Mouse (Mus musculus): ENCODE measurements at regions not wholly inside any gene's neighbourhood (a gene's known extent, or its start where the extent isn't known, plus 50 kb on each side); places are given as distances from the start of the nearest gene placed in this dataset.

DNA sequence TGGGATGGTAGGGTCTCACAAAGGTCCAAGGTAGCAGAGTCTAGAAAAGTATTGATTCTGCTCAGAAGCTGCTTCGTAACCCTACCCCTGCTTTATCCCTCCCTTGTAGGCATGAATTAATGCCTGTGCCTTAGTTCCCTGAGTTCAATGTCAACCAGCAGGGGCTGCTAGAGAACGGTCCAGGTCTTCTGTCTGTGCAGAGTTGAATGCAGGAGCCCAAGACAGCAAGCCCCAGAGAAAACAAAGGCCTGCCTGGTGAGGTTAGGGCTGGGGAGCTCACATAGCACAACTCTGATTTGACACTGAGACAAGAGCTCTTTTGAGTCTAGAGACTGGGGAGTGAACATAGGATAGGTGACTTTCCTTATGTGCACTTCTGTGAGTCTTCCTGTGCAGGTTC is 56.6 kb downstream of the Olig3 start:
- DNase-seq, result no peak

DNA sequence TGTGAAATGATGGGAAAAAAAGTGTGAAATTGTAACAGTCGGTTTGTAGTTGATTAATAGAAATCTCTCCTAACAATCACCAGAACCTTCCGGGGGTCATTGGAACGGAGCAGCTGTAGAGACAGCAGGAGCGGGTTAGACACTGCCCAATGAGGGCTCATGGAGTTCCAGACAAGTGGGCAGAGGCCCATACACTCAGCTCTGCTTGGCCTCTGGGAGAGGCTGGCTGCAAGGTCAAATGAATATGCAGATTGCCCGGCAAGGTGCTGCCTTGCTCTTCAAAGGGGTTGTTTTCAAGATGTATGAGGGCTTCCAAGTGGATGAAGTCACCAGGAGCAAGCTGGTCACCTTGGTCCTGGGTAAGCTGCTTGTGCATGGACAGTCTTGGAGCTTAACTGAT is 57.6 kb downstream of the Olig3 start:
- DNase-seq, result no peak

DNA sequence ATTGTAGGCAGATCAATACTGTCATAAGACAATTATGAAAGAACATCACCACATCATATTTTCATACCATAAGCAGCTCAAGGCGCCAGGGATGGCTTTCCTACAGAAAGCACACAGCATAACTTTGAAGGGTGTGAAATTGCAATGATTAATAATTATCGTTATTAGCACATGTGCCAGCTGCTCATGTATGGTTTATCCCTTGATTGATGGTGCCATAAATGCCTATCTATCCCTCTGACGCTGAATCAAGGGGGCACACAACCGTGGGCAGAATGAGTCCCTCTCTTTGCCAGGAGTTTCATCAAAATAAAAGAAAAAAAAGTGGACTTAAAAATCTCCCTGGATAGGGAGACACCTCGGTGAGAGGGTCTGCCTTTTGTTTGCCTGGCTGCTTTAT is 58.5 kb downstream of the Olig3 start:
- DNase-seq, result no peak

DNA sequence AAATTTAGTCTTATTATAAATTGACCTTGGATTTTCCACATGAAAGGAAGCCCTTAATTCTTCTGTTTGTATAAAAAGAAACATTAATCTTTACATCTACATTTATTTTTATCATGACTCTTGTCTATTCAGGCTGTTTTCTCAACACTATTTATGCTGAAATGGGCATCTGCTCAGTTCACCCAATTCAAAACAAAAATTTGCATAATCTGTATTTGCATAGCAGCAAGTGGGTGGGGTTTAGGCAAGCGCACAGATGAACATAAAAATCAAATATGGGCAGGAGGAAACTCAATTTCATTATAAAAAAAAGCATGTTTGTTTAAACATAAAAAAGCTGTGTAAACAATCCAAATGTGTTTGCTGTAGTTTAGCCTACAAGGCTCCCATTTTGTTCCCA is 67.7 kb downstream of the Olig3 start:
- DNase-seq, result no peak

DNA sequence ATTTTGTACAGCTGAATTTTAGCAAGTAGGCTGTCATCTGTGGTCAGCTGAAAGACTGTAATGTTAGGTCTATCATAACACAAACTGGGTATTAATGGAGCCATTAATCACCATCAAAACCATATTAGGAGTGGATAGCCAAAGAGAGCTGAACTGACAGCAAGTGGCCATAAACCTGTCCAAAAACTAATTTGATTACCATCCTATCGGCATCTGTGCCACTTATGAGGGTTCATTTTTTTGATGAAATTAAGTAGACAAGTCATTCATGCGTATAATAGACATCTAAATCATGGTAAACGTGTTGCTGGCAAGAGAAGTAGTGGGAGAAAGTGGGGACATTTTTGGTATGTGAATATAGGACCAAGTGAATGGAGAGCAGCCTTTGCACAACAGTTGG is 68.6 kb downstream of the Olig3 start:
- no peak for DNase-seq

DNA sequence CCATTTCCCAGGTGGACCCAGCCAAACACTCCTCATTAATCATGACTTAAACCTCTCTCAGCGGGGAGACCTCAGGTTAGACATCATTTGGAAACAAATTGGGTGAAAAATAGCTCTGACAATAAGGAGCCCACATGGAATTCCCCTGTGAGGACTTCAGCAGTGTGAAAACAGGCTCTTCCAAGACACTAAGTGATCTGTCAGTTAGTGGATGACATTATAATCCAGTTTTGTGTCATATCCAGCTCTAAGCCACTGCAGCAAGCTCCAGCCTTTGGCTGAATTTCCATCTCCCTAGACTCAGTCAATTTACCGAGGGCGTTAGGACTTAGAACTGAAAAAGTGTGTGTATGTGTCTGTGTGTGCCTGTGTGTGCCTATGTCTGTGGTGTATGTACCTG is 70.5 kb downstream of the Olig3 start:
- DNase-seq, result no peak

DNA sequence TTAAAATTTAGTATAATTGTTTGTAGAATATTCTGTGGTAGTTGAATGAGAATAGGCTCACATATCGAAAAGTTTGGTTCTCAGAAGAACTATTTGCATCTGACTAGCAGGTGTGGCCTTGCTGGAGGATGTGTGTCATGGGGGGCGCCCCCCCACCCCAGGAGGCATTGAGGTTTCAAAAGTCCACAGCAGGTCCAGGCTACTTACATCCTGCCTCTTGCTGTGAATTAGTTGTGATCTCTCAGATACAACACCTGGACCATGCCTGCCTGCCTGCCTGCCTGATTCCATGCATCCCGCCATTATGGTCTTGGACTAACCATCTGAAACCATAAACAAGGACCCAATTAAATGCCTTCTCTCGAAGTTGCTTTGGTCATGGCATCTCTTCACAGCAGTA is 76.2 kb downstream of the Olig3 start:
- no peak for DNase-seq

DNA sequence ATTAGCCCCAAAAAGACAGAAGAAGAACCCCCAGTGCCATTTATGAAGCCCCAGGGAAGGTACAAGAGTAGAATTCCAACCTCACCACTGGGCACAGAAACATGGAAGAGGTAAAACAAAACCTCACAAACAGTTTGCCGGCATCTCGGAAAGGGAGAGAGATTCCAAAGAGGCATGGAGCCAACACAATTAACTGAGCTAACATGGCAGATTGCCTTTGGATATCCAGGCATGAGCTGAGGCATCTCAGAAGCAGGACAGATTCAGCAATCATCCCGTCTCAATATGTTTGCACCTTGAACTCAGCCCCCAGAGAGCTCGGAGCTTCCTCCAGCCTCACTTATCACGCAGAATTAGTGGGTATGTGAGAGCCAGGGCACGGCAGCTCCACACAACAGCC is 78.3 kb downstream of the Olig3 start:
- no peak for DNase-seq

DNA sequence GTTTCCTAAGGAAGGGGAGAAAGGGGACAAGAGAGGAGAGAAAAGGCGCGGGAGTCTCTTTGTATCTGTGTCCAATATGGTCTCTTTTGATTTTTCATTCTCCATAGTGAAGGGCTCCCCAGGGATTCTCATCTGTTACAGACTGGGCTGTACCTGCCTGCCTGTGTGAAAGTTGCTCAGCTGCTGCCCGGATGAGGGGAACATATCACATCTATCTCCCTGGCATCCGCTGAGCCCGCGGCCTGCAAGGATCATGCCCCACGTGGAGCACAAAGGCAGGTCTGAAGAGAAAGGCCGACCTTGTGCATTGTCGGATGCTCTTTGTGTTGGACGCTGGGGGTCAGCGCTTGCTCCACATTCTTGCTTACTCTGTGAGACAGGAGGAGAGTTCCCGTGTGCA is 85.5 kb downstream of the Olig3 start:
- no peak for DNase-seq

DNA sequence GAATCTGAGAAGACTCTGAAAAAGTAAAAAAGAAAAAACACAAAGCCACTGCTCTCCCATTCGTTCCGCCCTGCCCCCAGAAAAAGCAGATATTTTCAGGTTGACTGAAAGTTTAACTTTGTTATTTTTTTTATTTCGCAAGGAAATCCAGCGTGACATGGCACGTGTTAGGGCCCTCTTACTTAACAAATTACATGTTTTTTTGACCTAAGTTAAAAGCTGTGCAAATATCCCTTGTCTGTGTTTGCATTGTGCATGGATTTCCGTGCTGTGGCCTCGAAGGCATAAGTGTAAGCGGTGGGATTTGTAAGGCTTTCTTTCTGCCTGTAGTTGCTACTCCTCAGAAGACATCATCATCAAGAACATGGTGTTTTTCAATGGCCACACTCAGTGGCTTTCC is 87.2 kb downstream of the Olig3 start:
- DNase-seq, result no peak

DNA sequence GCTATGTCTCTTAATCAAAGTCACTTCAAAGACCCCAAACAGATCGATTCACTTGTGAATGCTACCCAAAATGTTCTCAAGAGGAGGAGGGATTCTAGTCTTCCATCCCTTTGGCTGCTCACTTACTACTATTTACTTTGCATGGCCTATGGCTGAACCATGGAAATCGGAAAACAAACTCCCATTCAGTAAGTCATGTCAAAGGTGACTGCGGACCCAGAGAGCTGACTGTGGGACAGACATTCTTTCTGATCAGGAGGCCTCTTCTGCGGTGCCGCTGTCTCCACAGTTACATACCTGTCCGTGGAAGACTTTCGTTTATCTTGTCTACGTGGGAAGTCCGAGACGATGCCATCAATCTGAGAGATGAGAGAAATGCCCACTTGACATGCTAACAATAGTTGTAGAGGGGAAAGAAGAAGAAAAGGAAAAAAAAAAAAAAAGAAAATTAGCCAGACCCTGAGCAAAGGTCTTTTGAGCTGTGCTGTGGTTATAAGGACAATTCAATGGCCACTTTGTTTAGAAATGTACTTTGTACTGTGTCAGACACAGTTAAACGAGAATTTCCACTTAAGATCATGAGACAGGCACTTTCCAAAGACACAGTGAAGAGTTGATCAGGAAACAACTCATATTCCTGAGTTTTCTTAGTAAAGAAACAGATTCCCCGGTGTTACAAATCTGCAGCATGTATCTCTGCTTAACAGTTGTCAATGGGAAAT is 92.7 kb downstream of the Olig3 start:
- no peak for DNase-seq

DNA sequence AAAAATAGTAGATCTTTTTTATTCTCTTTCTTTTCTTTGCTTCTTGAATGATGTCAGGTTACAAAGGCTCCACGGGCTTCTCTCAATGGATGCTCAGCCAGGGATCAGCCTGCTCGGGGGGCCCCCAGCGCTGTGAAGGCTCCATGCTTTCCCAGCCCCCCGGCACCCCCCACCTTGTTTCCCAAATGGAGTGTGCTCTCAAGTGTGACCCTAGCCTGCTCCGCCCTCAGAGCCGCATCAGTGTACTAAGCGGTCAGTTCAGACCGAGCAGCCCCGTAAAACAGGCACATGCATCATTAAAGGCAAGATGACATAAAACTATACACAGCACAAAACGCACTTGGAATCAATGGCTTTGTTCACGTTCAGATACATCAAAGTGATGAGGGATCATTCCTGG is 102.7 kb downstream of the Olig3 start:
- DNase-seq, result no peak

DNA sequence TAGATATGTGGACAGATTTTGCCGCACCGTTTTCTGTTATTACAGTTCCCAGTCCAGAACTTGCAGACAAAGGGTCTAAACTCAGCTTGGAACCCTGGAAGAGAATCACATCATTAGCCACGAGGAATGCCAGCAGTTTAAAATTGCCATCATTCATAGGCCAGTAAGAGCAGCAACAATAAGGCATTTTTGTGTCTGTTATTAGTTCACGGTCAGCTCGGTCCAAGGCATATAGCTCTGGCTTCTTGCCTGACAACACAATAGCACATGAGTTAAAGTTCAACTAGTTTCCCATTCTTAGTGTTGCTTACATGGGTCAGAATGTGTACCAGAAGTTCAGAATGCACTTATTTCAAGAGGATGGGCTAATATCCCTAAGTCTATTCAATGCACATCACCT is 103.4 kb downstream of the Olig3 start:
- DNase-seq, result no peak

DNA sequence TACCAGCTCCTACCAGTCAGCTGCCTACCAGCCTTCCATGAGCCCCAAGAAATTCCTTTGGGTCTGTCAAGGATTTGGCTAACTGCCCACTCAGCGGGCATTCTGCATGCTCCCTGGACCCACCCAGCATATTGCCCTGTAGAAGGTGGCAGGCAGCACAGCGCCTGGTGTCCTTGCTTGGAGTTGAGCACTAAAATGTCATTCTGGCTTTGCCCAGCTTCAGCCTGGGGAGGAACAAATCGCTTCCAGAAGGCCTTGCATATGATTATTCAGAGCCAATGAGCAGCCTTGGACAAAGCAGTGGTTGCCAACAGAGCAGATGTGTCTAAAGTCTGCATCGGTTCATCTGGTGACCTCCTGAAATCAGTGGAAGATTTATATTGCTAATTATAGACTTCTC is 103.8 kb downstream of the Olig3 start:
- DNase-seq, result no peak

DNA sequence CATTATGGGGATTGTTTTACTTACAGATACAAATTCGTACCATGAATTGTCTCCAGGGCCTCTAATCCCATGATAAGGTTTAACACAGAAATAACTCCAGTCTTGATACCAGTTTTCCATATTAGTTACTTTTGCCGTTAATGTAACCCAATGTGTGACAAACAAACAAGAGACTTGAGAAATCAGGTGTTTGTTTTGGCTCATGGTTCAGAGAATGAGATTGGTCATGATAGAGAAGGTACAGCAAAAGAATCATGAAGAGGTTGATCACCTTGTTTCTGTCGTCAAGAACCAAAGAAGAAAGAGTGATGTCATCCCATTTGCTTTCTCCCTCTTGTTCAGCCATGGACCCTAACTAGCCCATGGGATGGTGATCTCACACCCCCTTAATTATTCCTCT is 107.5 kb downstream of the Olig3 start:
- no peak for DNase-seq

DNA sequence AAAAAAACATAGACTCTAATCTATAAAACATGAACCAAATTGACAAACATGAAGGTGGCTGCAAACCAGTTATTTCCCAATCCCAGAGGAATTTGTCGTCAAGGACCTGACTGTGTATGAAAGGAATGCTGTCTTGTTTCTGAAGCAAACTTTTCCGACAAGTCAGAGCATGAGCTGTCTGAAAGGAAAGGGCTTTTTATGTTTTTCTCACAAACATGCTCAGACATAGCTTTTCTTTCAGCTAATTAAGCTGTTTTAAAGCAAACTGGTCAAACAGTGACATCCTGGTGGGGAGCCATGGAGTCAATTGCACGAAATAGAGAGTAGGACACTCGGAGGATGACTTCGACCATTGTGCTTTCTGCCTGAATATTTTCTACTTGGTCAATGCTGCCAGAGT is 108.2 kb downstream of the Olig3 start:
- DNase-seq, result no peak

DNA sequence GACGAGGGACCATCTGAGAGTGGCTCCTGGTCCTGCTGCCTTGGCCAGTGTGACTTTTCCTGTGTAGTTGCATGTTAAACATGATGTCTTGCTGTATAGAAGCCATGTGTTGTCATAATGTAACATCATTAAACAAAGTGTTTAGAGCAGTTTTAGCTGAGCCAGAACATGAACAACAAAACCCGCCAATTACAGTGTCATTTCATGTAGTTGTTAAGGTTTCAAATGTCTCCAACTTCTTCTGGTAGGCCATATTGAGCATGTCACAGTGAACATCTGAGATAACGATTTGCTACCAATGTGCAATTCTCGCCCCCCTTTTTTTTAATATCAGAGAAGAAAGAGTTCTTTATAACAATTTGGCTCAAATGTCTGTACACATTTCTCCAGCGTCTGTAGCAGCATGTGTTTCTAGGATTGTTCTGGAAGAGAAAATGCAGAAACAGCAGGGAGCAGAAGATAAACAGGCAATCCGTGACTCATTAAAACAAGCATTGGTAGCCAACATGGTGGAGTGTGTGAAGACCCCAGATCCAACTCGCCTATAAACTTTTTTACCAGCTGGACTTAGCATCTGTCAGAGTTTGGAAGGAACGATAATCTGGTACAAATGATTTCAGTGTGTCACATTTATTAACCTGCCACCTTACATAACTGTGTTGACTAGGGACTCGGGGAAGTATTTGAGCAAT is 115.2 kb downstream of the Olig3 start:
- no peak for DNase-seq

DNA sequence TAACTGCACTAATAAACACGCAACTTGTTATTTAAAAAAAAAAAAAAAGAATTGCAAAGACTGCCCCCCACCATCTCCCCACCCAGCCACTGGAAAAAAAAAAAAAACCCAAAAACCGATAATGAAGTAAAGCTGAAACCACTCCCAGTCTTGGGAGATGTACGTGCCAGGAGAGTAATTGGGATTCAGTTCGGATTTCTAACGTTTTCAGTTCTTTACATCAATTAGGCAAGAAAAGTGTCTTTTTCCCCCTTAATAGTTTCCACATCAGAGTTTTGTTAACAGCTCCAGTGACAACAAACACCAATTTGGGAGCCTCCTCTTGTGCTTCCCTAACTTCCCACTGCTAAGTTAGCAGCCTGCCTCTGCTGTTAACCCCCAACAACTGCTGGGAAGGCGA is 115.7 kb downstream of the Olig3 start:
- no peak for DNase-seq

DNA sequence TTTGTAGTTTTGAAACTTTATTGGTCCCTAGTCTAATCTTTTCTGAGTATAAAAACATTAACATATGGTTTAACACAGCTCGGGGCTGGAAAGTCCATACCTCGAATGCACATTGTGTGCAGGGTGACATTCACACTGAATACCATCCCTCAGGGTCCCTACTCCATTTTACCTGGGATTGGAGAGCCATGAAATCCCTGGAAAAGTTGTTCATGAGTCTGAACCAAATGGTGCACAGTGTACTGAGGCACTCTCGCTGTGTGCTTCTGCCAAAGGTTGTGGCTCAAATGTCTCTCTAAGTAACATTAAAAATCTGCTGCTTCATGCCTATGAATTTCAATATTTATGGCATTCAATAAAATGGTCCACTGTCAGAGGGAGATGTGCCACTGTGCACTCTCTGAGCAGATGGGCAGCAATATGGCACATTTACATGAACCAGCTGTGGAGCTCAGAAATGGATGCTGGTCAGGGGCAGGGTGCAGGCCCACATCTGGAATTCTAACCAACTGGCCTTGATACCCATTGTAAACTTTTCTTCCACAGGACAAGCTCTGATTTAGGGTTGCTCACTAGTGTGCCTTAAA is 116.7 kb downstream of the Olig3 start:
- DNase-seq, result no peak

DNA sequence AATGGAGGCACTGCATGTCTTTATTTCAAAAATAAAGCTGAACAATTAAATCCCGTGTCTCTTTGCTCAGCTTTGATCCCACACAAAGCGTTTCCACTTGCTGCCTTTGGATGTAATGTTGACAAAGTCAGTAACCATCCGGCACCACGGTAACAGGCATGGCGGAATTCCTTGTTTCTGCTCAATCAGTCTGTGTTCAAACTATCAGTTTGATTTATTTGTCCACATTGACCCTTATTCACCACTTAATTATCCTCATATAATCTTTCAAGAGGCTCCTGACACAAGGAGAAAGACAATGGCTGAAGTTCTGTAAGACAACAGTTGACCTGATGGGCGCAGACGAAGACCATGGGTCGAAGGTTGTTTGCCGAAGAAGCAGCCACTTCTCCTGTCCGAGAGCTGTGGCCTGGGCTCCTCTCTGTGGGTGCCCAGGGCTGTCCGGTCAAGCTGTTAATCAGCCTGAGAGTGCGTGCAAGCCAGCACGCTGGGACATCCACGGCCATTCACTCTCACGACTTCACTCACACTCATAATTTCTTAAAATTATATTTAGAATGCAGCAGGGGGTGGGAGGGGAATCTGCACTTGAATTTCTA is 106.1 kb upstream of the Ifngr1 start:
- DNase-seq, result no peak

DNA sequence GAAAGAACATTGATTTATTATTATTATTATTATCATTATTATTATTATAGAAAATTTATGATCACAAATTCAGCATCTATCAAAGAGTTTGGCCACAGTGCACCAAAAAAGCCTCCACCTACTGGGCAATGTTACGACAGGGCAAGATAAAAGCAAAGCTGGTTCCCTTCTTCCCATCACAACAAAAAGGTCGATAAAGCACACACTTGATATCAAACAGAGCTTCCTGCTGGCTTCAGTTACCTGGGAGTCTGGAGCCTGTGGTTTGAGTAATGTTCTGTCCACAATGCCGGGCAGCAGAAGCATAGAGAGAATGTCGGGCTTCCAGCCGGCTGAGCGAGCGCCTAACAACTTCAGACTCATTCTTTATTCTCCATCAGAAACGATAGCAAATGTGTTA is 101.2 kb upstream of the Ifngr1 start:
- no peak for DNase-seq

DNA sequence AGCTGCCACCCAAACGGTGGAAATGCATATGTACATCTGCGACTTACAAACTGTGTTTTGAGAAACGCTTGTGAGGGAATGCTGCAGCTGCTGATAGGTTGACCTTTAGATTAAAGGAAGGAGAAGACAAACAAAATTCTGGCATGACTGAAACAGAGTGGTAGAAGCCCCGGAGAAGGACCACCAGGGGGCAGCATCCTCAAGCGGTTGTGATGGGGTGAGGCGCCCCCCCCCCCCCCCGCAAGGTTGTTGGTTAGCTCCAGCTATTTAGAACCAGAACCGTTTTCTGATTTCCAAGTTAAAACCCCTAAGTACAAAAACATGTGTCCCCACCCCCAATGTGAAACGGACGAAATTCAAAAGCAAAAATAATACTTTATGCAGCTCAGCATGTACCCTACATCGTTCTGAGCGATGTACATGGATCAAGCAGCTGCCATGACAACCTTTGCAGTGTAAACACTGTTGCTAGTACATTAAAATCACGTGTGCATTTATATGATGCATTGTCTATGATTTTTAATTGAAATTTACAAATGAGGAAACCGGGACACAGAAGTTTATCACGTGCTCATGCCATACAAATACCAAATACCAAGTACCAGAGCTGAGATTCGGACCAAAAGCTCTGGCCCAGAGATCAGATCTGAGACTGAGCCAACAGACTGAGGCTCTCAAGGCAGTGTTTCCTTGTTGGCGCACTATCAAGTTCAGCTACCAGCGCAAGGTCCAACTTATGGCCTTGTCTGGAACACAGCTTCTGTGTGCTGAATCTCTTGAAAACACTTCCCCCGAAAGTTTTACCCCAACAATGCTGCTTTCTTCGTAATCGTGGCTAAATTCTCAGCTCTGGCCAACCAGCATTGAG is 100.0 kb upstream of the Ifngr1 start:
- DNase-seq, result peak; percentile 53

DNA sequence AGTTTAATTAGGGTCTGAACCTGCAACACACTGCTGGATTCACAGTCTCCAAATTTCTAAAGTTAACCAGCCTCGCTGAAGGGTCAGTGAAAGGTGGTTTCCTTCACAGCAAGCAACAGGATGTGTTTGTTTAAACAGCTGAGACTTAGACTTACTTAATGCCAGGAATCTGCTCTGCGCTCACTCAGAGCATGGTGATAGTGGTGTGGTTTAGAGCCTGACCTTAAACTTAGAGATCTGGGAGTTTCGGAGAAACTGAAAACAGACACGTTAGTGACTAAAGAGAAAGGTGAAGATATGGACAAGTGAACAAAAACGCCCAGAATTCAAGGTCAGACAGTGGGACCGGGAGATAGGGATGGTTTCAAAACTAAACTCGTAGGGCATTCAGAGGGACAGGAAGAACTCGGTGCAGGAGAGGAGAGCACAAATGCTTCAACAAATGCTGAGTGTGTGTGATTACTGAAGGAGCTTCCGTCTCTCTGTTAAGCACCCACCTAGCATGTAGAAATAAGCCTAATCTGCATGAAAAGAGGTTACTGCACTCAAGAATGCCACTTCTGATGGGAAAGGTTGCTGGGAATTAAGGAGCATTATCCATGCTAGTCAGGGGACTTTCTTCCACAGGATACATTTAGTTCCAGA is 97.2 kb upstream of the Ifngr1 start:
- DNase-seq, result no peak

All from liver (tissue).